Mouse (Mus musculus) spleen, adult 2 months (tissue): ENCODE data around the gene Fez2.

ENCODE experiments used
- CTCF ChIP-seq: fragments of 200-500 bp; IDR thresholded peaks from 2 replicates; pipeline ENCODE4 v1.5.1; 2011; ENCODE audit warnings: mild to moderate bottlenecking, inconsistent platforms; ENCODE audit not compliant: insufficient read depth, insufficient read length, insufficient replicate concordance; ENCODE audit errors: extremely low read depth
- POLR2A ChIP-seq: fragments of 200-500 bp; IDR thresholded peaks from 2 replicates; pipeline ENCODE4 v1.6.1; 2011; ENCODE audit warnings: low read depth, low read length, inconsistent platforms

- no peak for TF ChIP-seq CTCF
- TF ChIP-seq POLR2A, result no peak
Observed at GRCm38 (mm10) chr17:78347111-78347801, 70.7 kb downstream of the Fez2 start.
